Mouse (Mus musculus): Measurements from ENCODE around the gene Trmt10c.

- TF ChIP-seq POLR2A (IDR thresholded peaks at IDR 0.05; ENCODE audit: borderline replicate concordance, control insufficient read depth, low read depth, low read length) = no peak
- no peak for TF ChIP-seq CTCF (IDR thresholded peaks at IDR 0.05; ENCODE audit: control insufficient read depth, insufficient read depth, low read length)
Observed at GRCm38 (mm10) chr16:56061995-56062594, 24.5 kb upstream of the Trmt10c start.
